Mouse (Mus musculus) right cerebral cortex, postnatal 4 days (tissue): ENCODE results near the gene Gm8909.
"Not testable (repeated sequence)": the region's sequence is repeated elsewhere in the genome, so short reads cannot be mapped to it uniquely, and the experiment has no call there.

Experiments
- DNase-seq: peaks from one replicate; pipeline ENCODE4 v3.0.0-alpha.2; 2022

Gm8909 gene

GRCm38 (mm10) chr17:36161129-36162051, 6.9 kb downstream of the Gm8909 start:
- no peak for DNase-seq

GRCm38 (mm10) chr17:36158264-36158663, 10.1 kb downstream of the Gm8909 start:
- DNase-seq, result not testable (repeated sequence)

GRCm38 (mm10) chr17:36157782-36158181, 10.6 kb downstream of the Gm8909 start:
- DNase-seq, result not testable (repeated sequence)

GRCm38 (mm10) chr17:36154271-36155149, 13.8 kb downstream of the Gm8909 start:
- no peak for DNase-seq

- not testable (repeated sequence) for DNase-seq
These were observed 17.1 kb downstream of the Gm8909 start for GRCm38 (mm10) chr17:36151200-36151599.

GRCm38 (mm10) chr17:36148468-36148867, 19.9 kb downstream of the Gm8909 start:
- not testable (repeated sequence) for DNase-seq

GRCm38 (mm10) chr17:36146937-36147336, 21.4 kb downstream of the Gm8909 start:
- DNase-seq, result not testable (repeated sequence)

GRCm38 (mm10) chr17:36145861-36146156, 22.5 kb downstream of the Gm8909 start:
- DNase-seq, result not testable (repeated sequence)

GRCm38 (mm10) chr17:36145111-36145860, 23.1 kb downstream of the Gm8909 start:
- DNase-seq, result no peak

- DNase-seq, result not testable (repeated sequence)
These were observed 32.0 kb downstream of the Gm8909 start for GRCm38 (mm10) chr17:36136299-36136848.

GRCm38 (mm10) chr17:36135421-36136231, 32.7 kb downstream of the Gm8909 start:
- not testable (repeated sequence) for DNase-seq

GRCm38 (mm10) chr17:36131516-36132265, 36.6 kb downstream of the Gm8909 start:
- no peak for DNase-seq

- DNase-seq, result not testable (repeated sequence)
These were observed 39.1 kb downstream of the Gm8909 start, which contains the start of gene Gm7030 for GRCm38 (mm10) chr17:36128968-36129817. Gm7030 (minus strand) TSS chr17:36129425.

- not testable (repeated sequence) for DNase-seq
These were observed 39.8 kb downstream of the Gm8909 start for GRCm38 (mm10) chr17:36128525-36128924.

- DNase-seq, result not testable (repeated sequence)
These were observed 44.2 kb downstream of the Gm8909 start for GRCm38 (mm10) chr17:36124111-36124510.

GRCm38 (mm10) chr17:36121352-36122020, 46.9 kb downstream of the Gm8909 start, which contains the start of gene Gm19684:
Gm19684 (plus strand) TSS chr17:36121678.
- DNase-seq, result not testable (repeated sequence)

- DNase-seq, result not testable (repeated sequence)
These were observed 47.5 kb downstream of the Gm8909 start for GRCm38 (mm10) chr17:36120839-36121238.

GRCm38 (mm10) chr17:36116545-36116944, 51.8 kb downstream of the Gm8909 start:
- not testable (repeated sequence) for DNase-seq
